Mouse (Mus musculus) liver, embryonic 14.5 days (tissue): ENCODE data around the gene Myh7. TPM values are rescaled to one million over a fixed set of nuclear protein-coding genes. Genes with fewer than 3 reads are reported as not detected.

Experiments used
- ATAC-seq: fragments of 200-750 bp; cut with Nextera tagmentation; 2 replicates; pipeline ENCODE4 v1.8.0; 2017; ENCODE audit warnings: moderate number of reproducible peaks, mild to moderate bottlenecking, moderate library complexity; ENCODE audit not compliant: insufficient read depth
- DNase-seq, 3 experiments: peaks; one replicate each; pipeline ENCODE4 v3.0.0-alpha.2; 2012 to 2013; ENCODE audit warnings: low read depth in 3 of 3, low spot score in 3 of 3
- H3K27ac ChIP-seq: fragments of 300-500 bp; sonication (generic); 2 replicates; pipeline ENCODE4 v1.5.1; 2014; ENCODE audit warnings: moderate library complexity, mild to moderate bottlenecking, control low read depth, inconsistent platforms
- H3K27me3 ChIP-seq: fragments of 300-500 bp; sonication (generic); 2 replicates; pipeline ENCODE4 v1.6.1; 2014; ENCODE audit warnings: mild to moderate bottlenecking, low read length, moderate library complexity; ENCODE audit not compliant: control insufficient read depth, insufficient read depth
- H3K36me3 ChIP-seq: fragments of 300-500 bp; sonication (generic); replicated peaks from 2 replicates; pipeline ENCODE4 v1.6.1; 2014; ENCODE audit warnings: low read depth; ENCODE audit not compliant: control insufficient read depth, insufficient read depth
- H3K4me1 ChIP-seq, 2 experiments: fragments of 200-500 bp in 1 of 2; fragments of 300-500 bp in 1 of 2; sonication (generic) in 1 of 2; replicated peaks; 2 replicates each; pipeline ENCODE4 v1.6.1; 2012 to 2014; ENCODE audit warnings: antibody characterized with exemption in 1 of 2, inconsistent platforms in 1 of 2, low read length in 1 of 2; ENCODE audit not compliant: control insufficient read depth in 2 of 2, insufficient read depth in 2 of 2
- H3K4me2 ChIP-seq: fragments of 300-500 bp; sonication (generic); 2 replicates; pipeline ENCODE4 v1.6.1; 2014; ENCODE audit warnings: low read depth, mild to moderate bottlenecking, control low read depth, moderate library complexity
- H3K4me3 ChIP-seq, 2 experiments: fragments of 200-500 bp in 1 of 2; fragments of 300-500 bp in 1 of 2; sonication (generic) in 1 of 2; 2 replicates each; pipeline ENCODE4 v1.5.1; 2012 to 2014; ENCODE audit warnings: low read depth in 2 of 2, low read length in 2 of 2, mild to moderate bottlenecking in 2 of 2, control low read depth in 1 of 2, inconsistent platforms in 1 of 2, moderate library complexity in 1 of 2; ENCODE audit not compliant: insufficient read depth in 1 of 2
- H3K9ac ChIP-seq: fragments of 300-500 bp; sonication (generic); replicated peaks from 2 replicates; pipeline ENCODE4 v1.6.1; 2014; ENCODE audit warnings: mild to moderate bottlenecking, control low read depth, moderate library complexity
- H3K9me3 ChIP-seq: fragments of 300-500 bp; sonication (generic); 2 replicates; pipeline ENCODE4 v1.6.1; 2016; ENCODE audit warnings: low read length, mixed read lengths; ENCODE audit not compliant: control insufficient read depth
- CTCF ChIP-seq: IDR thresholded peaks from 2 replicates; pipeline ENCODE4 v1.5.1; 2016; ENCODE audit warnings: antibody characterized with exemption, low read depth, control low read depth
- EP300 ChIP-seq: IDR thresholded peaks from 2 replicates; pipeline ENCODE4 v1.6.1; 2016; ENCODE audit warnings: antibody characterized with exemption, low read depth
- WGBS: fragments of 180-500 bp; shearing (Covaris S2); extraction: QIAGEN DNeasy Blood & Tissue Kit; methylation state at CpG from one replicate; pipeline ENCODE4 v1.1.7; 2014; ENCODE audit not compliant: insufficient replicate concordance; 5-methylcytosine and 5-hydroxymethylcytosine counted together
- polyA plus RNA-seq, 2 experiments: library from polyadenylated mRNA; depleted of rRNA in 1 of 2; stranded (reverse) in 1 of 2; unstranded in 1 of 2; fragments of >200 nt; fragmentation: Nextera tagmentation in 1 of 2; extraction: Ambion mirVana in 1 of 2; gene quantifications; 2 replicates each; pipeline versions ENCODE4 v1.2.1 to v1.2.3; 2012 to 2014

Gene Myh7
- polyA plus RNA-seq, 2 experiments = 0.05 to 0.07 TPM

- 60% methylated on average over 15 of the region's 15 CpGs for WGBS
- H3K4me1 ChIP-seq = no peaks in the 10 kb centered on the region
- ATAC-seq (no peak), DNase-seq (no peak)
- no peak overlapping the region for H3K27ac ChIP-seq
- no peak overlapping the region for H3K4me3 ChIP-seq
- no peak overlapping the region for H3K4me2 ChIP-seq
- no peaks in the 10 kb centered on the region for H3K27me3 ChIP-seq
- no peak overlapping the region for H3K9ac ChIP-seq
- no peaks in the 10 kb centered on the region for H3K9me3 ChIP-seq
- no peak for TF ChIP-seq EP300
- no peak for TF ChIP-seq CTCF
- no peaks in the 10 kb centered on the region for H3K36me3 ChIP-seq
Measured at GRCm38 (mm10) chr14:54938431-54939219, 55.8 kb downstream of the Myh7 start.

- 70% methylated on average over 16 of the region's 16 CpGs for WGBS
- ATAC-seq = no peak
Measured at GRCm38 (mm10) chr14:54937361-54938182, 56.9 kb downstream of the Myh7 start.

GRCm38 (mm10) chr14:54936831-54937160 lies 57.6 kb downstream of the Myh7 start:
- DNase-seq = no peak
- no peak for ATAC-seq
- H3K4me2 ChIP-seq = no peak overlapping the region

More at GRCm38 (mm10) chr14:54937361-54938182, 56.9 kb downstream of the Myh7 start:
- Histone ChIP-seq H3K36me3 (no peaks in the 10 kb centered on the region), H3K27ac (no peak overlapping the region), H3K9me3 (no peaks in the 10 kb centered on the region), H3K4me2 (no peak overlapping the region), H3K4me1 (no peaks in the 10 kb centered on the region), H3K9ac (no peak overlapping the region), H3K27me3 (no peaks in the 10 kb centered on the region), H3K4me3 (no peak overlapping the region)
- DNase-seq = no peak
- TF ChIP-seq CTCF (no peak), EP300 (no peak)

GRCm38 (mm10) chr14:54935904-54936830 lies 58.3 kb downstream of the Myh7 start, which contains the start of gene Cmtm5:
Cmtm5 (plus strand) TSS chr14:54936261.
- DNase-seq (no peak), ATAC-seq (no peak)
- Histone ChIP-seq H3K27ac (no peak within 1 kb of the TSS), H3K36me3 (no peaks in the 10 kb centered on the region), H3K4me1 (no peaks in the 10 kb centered on the region), H3K9ac (no peak within 1 kb of the TSS), H3K4me3 (no peak within 1 kb of the TSS), H3K4me2 (no peak within 1 kb of the TSS), H3K27me3 (no peaks in the 10 kb centered on the region), H3K9me3 (no peaks in the 10 kb centered on the region)
- TF ChIP-seq EP300 = no peak
- no peak for TF ChIP-seq CTCF
- WGBS = 21% methylated on average over 8 of the region's 8 CpGs

More at GRCm38 (mm10) chr14:54936831-54937160, 57.6 kb downstream of the Myh7 start:
- Histone ChIP-seq H3K4me1 (no peaks in the 10 kb centered on the region), H3K4me3 (no peak overlapping the region), H3K36me3 (no peaks in the 10 kb centered on the region), H3K9ac (no peak overlapping the region), H3K27me3 (no peaks in the 10 kb centered on the region), H3K9me3 (no peaks in the 10 kb centered on the region), H3K27ac (no peak overlapping the region)
- 15% methylated on average over 6 of the region's 6 CpGs for WGBS
- TF ChIP-seq EP300 (no peak), CTCF (no peak)
